Mouse (Mus musculus) forebrain, embryonic 15.5 days (tissue): ENCODE measurements around the gene Fam160b1. TPM values are rescaled to one million over a fixed set of nuclear protein-coding genes. Genes with fewer than 3 reads are reported as not detected.

ENCODE experiments used
- ATAC-seq: fragments of 200-750 bp; cut with Nextera tagmentation; replicated peaks from 2 replicates; pipeline ENCODE4 v1.8.0; 2017; ENCODE audit warnings: mild to moderate bottlenecking, moderate TSS enrichment, moderate library complexity
- H3K27ac ChIP-seq: fragments of 300-500 bp; sonication (generic); replicated peaks from 2 replicates; pipeline ENCODE4 v1.5.1; 2015; ENCODE audit warnings: mild to moderate bottlenecking, inconsistent platforms
- H3K27me3 ChIP-seq: fragments of 300-500 bp; sonication (generic); 2 replicates; pipeline ENCODE4 v1.6.1; 2015; ENCODE audit warnings: inconsistent platforms
- H3K36me3 ChIP-seq: fragments of 300-500 bp; sonication (generic); 2 replicates; pipeline ENCODE4 v1.6.1; 2015; ENCODE audit warnings: mild to moderate bottlenecking, inconsistent platforms
- H3K4me1 ChIP-seq: fragments of 300-500 bp; sonication (generic); 2 replicates; pipeline ENCODE4 v1.6.1; 2015; ENCODE audit warnings: inconsistent platforms
- H3K4me2 ChIP-seq: fragments of 300-500 bp; sonication (generic); replicated peaks from 2 replicates; pipeline ENCODE4 v1.6.1; 2015; ENCODE audit warnings: mild to moderate bottlenecking, inconsistent platforms
- H3K4me3 ChIP-seq: fragments of 300-500 bp; sonication (generic); 2 replicates; pipeline ENCODE4 v1.5.1; 2015; ENCODE audit warnings: mild to moderate bottlenecking, inconsistent platforms
- H3K9ac ChIP-seq: fragments of 300-500 bp; sonication (generic); replicated peaks from 2 replicates; pipeline ENCODE4 v1.6.1; 2015; ENCODE audit warnings: mild to moderate bottlenecking, inconsistent platforms
- H3K9me3 ChIP-seq: fragments of 300-500 bp; sonication (generic); 2 replicates; pipeline ENCODE4 v1.6.1; 2016; ENCODE audit warnings: inconsistent platforms
- WGBS: fragments of 180-500 bp; shearing (Covaris S2); methylation state at CpG from one replicate; pipeline ENCODE4 v1.1.7; 2015; ENCODE audit warnings: mixed read lengths; 5-methylcytosine and 5-hydroxymethylcytosine counted together
- polyA plus RNA-seq: library from polyadenylated mRNA; unstranded; fragments of >200 nt; fragmentation: Nextera tagmentation; extraction: Ambion mirVana; gene quantifications from 2 replicates; pipeline ENCODE4 v1.2.1, GENCODE M21; 2015

Gene Fam160b1
- polyA plus RNA-seq, 1 experiment from 2014 or later: 15.7 TPM

DNA sequence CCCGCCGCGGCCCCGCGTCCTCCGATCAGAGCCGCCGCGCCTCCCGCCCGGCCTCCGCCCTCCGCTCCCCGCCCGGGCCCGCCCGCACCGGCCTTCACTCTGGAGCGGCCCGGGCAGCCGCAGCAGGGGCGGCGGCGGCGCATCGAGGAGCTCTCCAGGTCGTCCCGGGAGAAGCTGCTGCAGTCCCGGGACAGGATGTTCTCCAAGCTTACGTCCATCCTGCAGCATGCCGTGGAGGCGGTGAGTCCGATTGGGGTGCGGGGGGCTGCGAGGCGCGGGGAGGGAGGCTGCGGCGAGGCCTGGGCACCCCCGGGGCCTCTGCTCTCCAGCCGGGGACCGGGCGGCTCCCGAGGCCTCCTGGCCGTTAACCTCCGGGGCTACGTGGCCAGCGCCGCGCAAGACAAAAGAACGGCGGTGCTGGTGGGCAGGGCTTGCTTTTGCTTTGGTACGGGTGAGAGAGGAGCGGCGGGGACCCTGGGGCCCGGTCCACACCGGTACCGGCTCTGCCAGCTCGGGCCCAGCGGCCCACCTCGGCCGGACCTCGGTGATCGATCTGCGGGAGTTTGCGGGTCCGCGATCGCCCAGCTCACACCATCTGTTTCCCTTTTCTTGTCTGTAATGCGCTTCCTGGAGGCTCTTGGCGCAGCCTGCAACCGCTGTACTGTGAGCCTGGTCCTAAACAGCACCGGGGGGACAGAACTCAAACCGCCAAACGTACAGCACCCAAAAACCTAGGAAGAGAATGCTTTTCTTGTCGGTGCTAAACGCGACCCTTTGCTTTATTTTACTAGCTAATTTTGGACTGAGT lies 855 bp downstream of the Fam160b1 start:
- H3K9ac ChIP-seq: peak overlapping the region; percentile 99
- peak overlapping the region; percentile 52 for H3K4me2 ChIP-seq
- H3K4me3 ChIP-seq: peak overlapping the region; percentile 88
- H3K27ac ChIP-seq: peak overlapping the region; percentile 94
- WGBS: under 1% methylated on average over 71 of the region's 78 CpGs
- peaks cover 55% of the 10 kb centered on the region for H3K4me1 ChIP-seq
- ATAC-seq: peak; percentile 77
- H3K27me3 ChIP-seq: no peaks in the 10 kb centered on the region
- H3K9me3 ChIP-seq: no peaks in the 10 kb centered on the region
- H3K36me3 ChIP-seq: no peaks in the 10 kb centered on the region

DNA sequence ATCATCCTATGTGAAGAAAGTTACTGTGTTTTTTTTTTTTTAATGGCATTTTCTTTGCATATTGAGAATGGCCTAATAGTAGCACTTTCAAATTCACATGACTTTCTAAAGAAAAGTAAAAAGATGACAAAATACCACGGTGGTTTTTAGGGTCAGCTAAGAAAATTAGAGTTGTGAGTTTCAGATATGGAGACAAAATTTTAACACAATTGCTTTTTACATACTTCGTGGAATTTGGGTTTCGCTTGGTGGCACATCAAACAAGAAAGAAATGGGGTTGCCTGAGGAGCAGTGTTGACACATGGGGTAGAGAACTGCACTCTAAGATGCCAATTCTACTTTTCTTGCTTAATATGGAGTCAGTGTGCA lies 1.4 kb downstream of the Fam160b1 start:
- Histone ChIP-seq H3K36me3 (no peaks in the 10 kb centered on the region), H3K9me3 (no peaks in the 10 kb centered on the region), H3K27ac (peak overlapping the region; percentile 94), H3K4me2 (peak overlapping the region; percentile 52), H3K27me3 (no peaks in the 10 kb centered on the region), H3K9ac (peak overlapping the region; percentile 99), H3K4me1 (peaks cover 59% of the 10 kb centered on the region), H3K4me3 (peak overlapping the region; percentile 88)
- WGBS: 15% methylated on average over 3 of the region's 3 CpGs
- ATAC-seq: no peak

GRCm38 (mm10) chr19:57362586-57362985 lies 2.1 kb downstream of the Fam160b1 start:
- no peaks in the 10 kb centered on the region for H3K27me3 ChIP-seq
- H3K4me3 ChIP-seq: peak overlapping the region; percentile 24
- H3K9me3 ChIP-seq: no peaks in the 10 kb centered on the region
- no peak overlapping the region; the same call in 1 of the 2 replicates for H3K9ac ChIP-seq
- H3K4me2 ChIP-seq: peak overlapping the region; percentile 52
- H3K4me1 ChIP-seq: peaks cover 62% of the 10 kb centered on the region
- ATAC-seq: no peak
- 39% methylated on average over 5 of the region's 5 CpGs for WGBS
- peak overlapping the region; percentile 36 for H3K27ac ChIP-seq
- no peaks in the 10 kb centered on the region for H3K36me3 ChIP-seq

DNA sequence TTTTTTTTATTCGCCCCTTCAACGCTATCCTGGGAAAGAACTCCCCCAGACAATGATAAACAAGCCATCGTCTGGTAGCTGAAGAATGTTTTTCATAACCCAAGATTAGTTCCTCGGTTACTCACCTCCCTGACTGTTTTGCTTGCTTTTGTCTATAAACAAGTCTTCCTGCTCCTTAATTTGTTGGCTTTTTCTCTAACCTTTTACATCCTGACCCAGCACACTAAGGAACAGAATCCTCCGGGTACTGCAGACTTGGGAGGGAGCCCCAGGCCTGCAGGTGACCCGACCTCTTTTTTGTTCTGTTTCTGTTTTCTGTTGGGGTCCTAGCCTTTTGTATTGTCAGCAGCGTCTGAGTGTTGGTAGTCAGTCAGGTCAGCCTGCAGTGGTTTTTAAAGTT lies 2.6 kb downstream of the Fam160b1 start:
- no peaks in the 10 kb centered on the region for H3K36me3 ChIP-seq
- no peak for ATAC-seq
- peaks cover 66% of the 10 kb centered on the region for H3K4me1 ChIP-seq
- no peaks in the 10 kb centered on the region for H3K27me3 ChIP-seq
- 35% methylated on average over 7 of the region's 7 CpGs for WGBS
- H3K27ac ChIP-seq: peak overlapping the region; percentile 36; the same call in 1 of the 2 replicates
- no peak overlapping the region for H3K9ac ChIP-seq
- H3K9me3 ChIP-seq: no peaks in the 10 kb centered on the region
- peak overlapping the region; percentile 24 for H3K4me3 ChIP-seq
- H3K4me2 ChIP-seq: peak overlapping the region; percentile 52

DNA sequence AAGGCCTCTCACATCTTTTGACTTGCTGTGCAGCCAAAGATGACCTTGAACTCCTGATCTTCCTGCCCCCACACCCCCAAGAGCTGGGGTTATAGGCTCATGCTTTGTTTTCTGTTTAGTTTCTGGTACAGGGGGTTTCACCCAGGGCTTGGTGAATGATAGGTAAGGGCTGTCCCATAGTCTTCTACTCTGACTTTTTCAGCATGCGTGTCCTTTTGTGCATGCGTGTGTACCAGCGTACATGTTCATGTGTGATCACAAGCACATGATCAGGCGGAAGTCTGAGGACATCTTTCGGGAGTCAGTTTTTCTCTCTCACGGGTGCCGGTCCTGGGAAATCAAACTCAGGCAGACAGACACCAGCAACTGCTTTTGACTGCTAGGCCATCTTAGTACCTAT lies 3.1 kb downstream of the Fam160b1 start:
- Histone ChIP-seq H3K27me3 (no peaks in the 10 kb centered on the region), H3K4me2 (peak overlapping the region; percentile 52), H3K9ac (no peak overlapping the region), H3K36me3 (no peaks in the 10 kb centered on the region), H3K4me1 (peaks cover 66% of the 10 kb centered on the region), H3K9me3 (no peaks in the 10 kb centered on the region), H3K4me3 (no peak overlapping the region), H3K27ac (no peak overlapping the region)
- no peak for ATAC-seq
- 91% methylated on average over 7 of the region's 7 CpGs for WGBS

DNA sequence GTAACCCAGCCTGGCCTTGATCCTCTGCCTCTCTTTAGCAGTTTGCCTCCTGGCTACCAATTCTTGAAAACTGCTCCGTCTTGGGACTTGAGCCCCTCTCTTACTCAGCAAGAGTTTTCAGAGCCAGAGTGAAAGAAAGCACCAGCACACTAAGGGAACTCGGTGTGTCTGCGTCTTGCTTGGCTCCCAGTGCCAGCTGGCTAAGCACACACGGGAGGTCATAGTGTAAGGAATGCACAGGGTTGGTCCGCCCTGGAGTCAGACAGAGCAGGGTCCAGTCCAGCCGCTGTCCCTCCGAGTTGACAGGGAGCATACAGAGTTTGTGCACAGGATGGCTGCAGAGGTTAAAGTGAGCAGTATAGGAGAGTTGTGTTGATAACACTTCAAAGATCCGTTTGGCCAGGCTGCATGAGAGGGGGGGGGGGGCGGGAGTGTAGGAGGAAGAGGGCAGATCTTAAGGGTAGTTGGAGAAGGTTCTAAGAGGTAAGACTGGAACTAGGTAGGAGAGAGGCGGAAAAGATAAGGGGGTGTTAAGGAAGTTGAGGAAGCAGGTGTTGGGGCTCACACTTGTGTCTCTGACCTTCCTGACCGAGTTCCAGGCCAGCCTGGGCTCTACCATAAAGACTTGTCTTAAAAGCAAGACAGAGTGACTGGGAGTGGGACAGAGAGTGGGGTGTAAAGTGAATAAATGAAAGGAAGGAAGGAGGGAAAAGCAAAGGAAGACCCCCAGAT lies 4.6 kb downstream of the Fam160b1 start:
- no peak overlapping the region for H3K4me3 ChIP-seq
- H3K27ac ChIP-seq: no peak overlapping the region
- 41% methylated on average over 11 of the region's 11 CpGs for WGBS
- peaks cover 4% of the 10 kb centered on the region; the same call in 1 of the 2 replicates for H3K36me3 ChIP-seq
- no peak for ATAC-seq
- H3K4me1 ChIP-seq: peaks cover 54% of the 10 kb centered on the region
- no peak overlapping the region for H3K4me2 ChIP-seq
- no peaks in the 10 kb centered on the region for H3K9me3 ChIP-seq
- H3K27me3 ChIP-seq: no peaks in the 10 kb centered on the region
- no peak overlapping the region for H3K9ac ChIP-seq

- 51% methylated on average over 8 of the region's 8 CpGs for WGBS
- no peak overlapping the region for H3K4me2 ChIP-seq
- no peaks in the 10 kb centered on the region for H3K27me3 ChIP-seq
- ATAC-seq: no peak
- no peak overlapping the region for H3K4me3 ChIP-seq
- H3K27ac ChIP-seq: no peak overlapping the region
- H3K9ac ChIP-seq: no peak overlapping the region
- H3K4me1 ChIP-seq: peaks cover 52% of the 10 kb centered on the region
- H3K9me3 ChIP-seq: no peaks in the 10 kb centered on the region
- H3K36me3 ChIP-seq: peaks cover 10% of the 10 kb centered on the region
Measured at GRCm38 (mm10) chr19:57366007-57366406, 5.5 kb downstream of the Fam160b1 start.

DNA sequence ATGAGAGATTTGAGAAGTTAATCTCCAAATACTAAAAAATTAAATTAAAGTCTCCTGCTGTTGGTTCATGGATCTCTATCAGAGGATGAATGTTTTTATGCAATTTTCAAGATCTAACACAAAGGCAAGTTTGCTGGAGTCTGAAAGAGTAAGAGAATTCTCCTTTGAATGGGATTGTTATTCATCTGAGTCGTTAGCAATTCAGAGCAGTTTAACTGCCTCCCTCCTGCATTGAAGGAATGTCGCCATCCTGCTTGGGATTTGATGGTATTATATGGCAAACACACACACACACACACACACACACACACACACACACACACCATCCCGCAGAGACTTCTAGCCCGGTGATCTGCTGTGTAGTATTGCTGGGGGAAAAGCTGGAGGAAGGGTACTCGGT lies 6.1 kb downstream of the Fam160b1 start:
- H3K4me2 ChIP-seq: no peak overlapping the region
- no peak overlapping the region for H3K9ac ChIP-seq
- H3K4me1 ChIP-seq: peaks cover 52% of the 10 kb centered on the region
- ATAC-seq: no peak
- peaks cover 16% of the 10 kb centered on the region for H3K36me3 ChIP-seq
- H3K9me3 ChIP-seq: no peaks in the 10 kb centered on the region
- no peak overlapping the region for H3K27ac ChIP-seq
- WGBS: 15% methylated on average over 5 of the region's 5 CpGs
- no peak overlapping the region for H3K4me3 ChIP-seq
- H3K27me3 ChIP-seq: no peaks in the 10 kb centered on the region

DNA sequence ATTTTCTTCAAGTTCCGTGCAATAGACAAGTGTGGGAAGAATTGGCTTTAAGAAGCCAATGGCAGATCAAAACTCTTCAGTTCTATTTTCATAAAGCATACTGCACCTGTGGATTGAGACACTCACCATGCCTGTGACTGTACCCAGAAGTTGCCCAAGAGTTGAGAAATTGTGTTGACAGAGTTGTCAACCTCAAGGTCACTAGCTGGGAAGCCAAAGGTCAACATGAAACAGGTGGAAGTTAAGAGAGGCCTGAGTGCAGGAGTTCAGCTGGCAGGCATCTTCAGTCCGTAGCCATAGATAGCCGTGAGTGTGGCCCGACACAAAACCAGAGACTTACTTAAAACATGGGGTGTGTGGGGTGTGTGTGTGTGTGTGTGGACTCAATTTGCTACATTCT lies 6.7 kb downstream of the Fam160b1 start:
- H3K27me3 ChIP-seq: no peaks in the 10 kb centered on the region
- no peak overlapping the region for H3K4me2 ChIP-seq
- peaks cover 20% of the 10 kb centered on the region for H3K36me3 ChIP-seq
- H3K4me3 ChIP-seq: no peak overlapping the region
- WGBS: 84% methylated on average over 4 of the region's 4 CpGs
- peaks cover 49% of the 10 kb centered on the region for H3K4me1 ChIP-seq
- no peak overlapping the region for H3K9ac ChIP-seq
- ATAC-seq: no peak
- no peaks in the 10 kb centered on the region for H3K9me3 ChIP-seq
- no peak overlapping the region for H3K27ac ChIP-seq

GRCm38 (mm10) chr19:57367849-57368387 lies 7.4 kb downstream of the Fam160b1 start:
- Histone ChIP-seq H3K9me3 (no peaks in the 10 kb centered on the region), H3K27me3 (no peaks in the 10 kb centered on the region), H3K4me3 (no peak overlapping the region), H3K27ac (no peak overlapping the region), H3K4me2 (no peak overlapping the region), H3K9ac (no peak overlapping the region), H3K4me1 (peaks cover 43% of the 10 kb centered on the region), H3K36me3 (peaks cover 27% of the 10 kb centered on the region)
- 64% methylated on average over 11 of the region's 11 CpGs for WGBS
- no peak for ATAC-seq

- Histone ChIP-seq H3K9me3 (no peaks in the 10 kb centered on the region), H3K27me3 (no peaks in the 10 kb centered on the region), H3K27ac (no peak overlapping the region), H3K9ac (no peak overlapping the region), H3K36me3 (peaks cover 71% of the 10 kb centered on the region), H3K4me3 (no peak overlapping the region), H3K4me1 (no peaks in the 10 kb centered on the region), H3K4me2 (no peak overlapping the region)
- WGBS: 81% methylated on average over 8 of the region's 8 CpGs
- ATAC-seq: no peak
Measured at GRCm38 (mm10) chr19:57373276-57373811, 12.9 kb downstream of the Fam160b1 start.

DNA sequence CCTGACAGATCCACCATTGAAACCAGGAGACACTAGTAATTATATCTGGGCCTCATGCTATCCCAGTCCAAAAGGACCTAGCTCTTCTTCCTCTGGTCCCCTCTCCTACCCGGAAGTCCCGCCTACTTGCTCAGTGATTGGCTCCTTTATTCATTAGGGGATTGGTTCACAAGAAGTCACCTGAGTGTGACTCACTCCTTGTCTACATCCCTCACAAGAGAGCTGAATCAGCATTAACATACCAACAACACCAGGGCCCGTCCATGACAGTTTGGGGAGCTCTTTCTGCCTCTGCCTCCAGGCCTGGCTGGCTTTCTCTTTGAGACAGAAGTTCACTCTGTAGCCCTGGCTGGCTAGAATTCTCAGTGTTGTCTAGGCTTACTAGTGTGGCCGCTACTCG lies 14.7 kb downstream of the Fam160b1 start:
- Histone ChIP-seq H3K27me3 (no peaks in the 10 kb centered on the region), H3K4me1 (no peaks in the 10 kb centered on the region), H3K36me3 (peaks cover 84% of the 10 kb centered on the region), H3K27ac (no peak overlapping the region), H3K4me3 (no peak overlapping the region), H3K9ac (no peak overlapping the region), H3K9me3 (no peaks in the 10 kb centered on the region), H3K4me2 (no peak overlapping the region)
- no peak for ATAC-seq
- 82% methylated on average over 5 of the region's 5 CpGs for WGBS
